Mouse (Mus musculus) heart, embryonic 16.5 days (tissue): ENCODE measurements around the gene Tmem8. TPM values are rescaled to one million over a fixed set of nuclear protein-coding genes. Genes with fewer than 3 reads are reported as not detected.
A peak's percentile ranks its signal among the peaks of the same experiment; 100 is the strongest.

ENCODE experiments used
- ATAC-seq: fragments of 200-750 bp; cut with Nextera tagmentation; replicated peaks from 2 replicates; pipeline ENCODE4 v1.8.0; 2017; ENCODE audit warnings: moderate number of reproducible peaks; ENCODE audit not compliant: insufficient read depth, low FRiP score; ENCODE audit errors: extremely low read depth
- H3K27ac ChIP-seq: fragments of 300-500 bp; sonication (generic); 2 replicates; pipeline ENCODE4 v1.5.1; 2014; ENCODE audit warnings: mild to moderate bottlenecking, low read length, control low read depth, moderate library complexity
- H3K27me3 ChIP-seq: fragments of 300-500 bp; sonication (generic); 2 replicates; pipeline ENCODE4 v1.6.1; 2014; ENCODE audit warnings: low read length, mixed read lengths; ENCODE audit not compliant: control insufficient read depth, insufficient read depth
- H3K36me3 ChIP-seq: fragments of 300-500 bp; sonication (generic); 2 replicates; pipeline ENCODE4 v1.6.1; 2014; ENCODE audit not compliant: control insufficient read depth, insufficient read depth
- H3K4me1 ChIP-seq: fragments of 300-500 bp; sonication (generic); 2 replicates; pipeline ENCODE4 v1.6.1; 2014; ENCODE audit warnings: low read length, mixed read lengths; ENCODE audit not compliant: control insufficient read depth, insufficient read depth
- H3K4me2 ChIP-seq: fragments of 300-500 bp; sonication (generic); 2 replicates; pipeline ENCODE4 v1.6.1; 2014; ENCODE audit warnings: low read depth, mild to moderate bottlenecking, control low read depth, low read length
- H3K4me3 ChIP-seq: fragments of 300-500 bp; sonication (generic); 2 replicates; pipeline ENCODE4 v1.5.1; 2014; ENCODE audit warnings: mild to moderate bottlenecking, control low read depth, low read length
- H3K9ac ChIP-seq: fragments of 300-500 bp; sonication (generic); 2 replicates; pipeline ENCODE4 v1.6.1; 2014; ENCODE audit warnings: low read length, control low read depth
- H3K9me3 ChIP-seq: fragments of 300-500 bp; sonication (generic); replicated peaks from 2 replicates; pipeline ENCODE4 v1.6.1; 2016; ENCODE audit warnings: low read length; ENCODE audit not compliant: control insufficient read depth
- WGBS: fragments of 180-500 bp; shearing (Covaris S2); extraction: QIAGEN DNeasy Blood & Tissue Kit; methylation state at CpG from one replicate; pipeline ENCODE4 v1.1.7; 2014; 5-methylcytosine and 5-hydroxymethylcytosine counted together
- polyA plus RNA-seq: library from polyadenylated mRNA; unstranded; fragments of >200 nt; fragmentation: Nextera tagmentation; extraction: Ambion mirVana; gene quantifications from 2 replicates; pipeline ENCODE4 v1.2.1, GENCODE M21; 2015

Gene Tmem8
- polyA plus RNA-seq, 1 experiment from 2014 or later = 0.87 TPM

DNA sequence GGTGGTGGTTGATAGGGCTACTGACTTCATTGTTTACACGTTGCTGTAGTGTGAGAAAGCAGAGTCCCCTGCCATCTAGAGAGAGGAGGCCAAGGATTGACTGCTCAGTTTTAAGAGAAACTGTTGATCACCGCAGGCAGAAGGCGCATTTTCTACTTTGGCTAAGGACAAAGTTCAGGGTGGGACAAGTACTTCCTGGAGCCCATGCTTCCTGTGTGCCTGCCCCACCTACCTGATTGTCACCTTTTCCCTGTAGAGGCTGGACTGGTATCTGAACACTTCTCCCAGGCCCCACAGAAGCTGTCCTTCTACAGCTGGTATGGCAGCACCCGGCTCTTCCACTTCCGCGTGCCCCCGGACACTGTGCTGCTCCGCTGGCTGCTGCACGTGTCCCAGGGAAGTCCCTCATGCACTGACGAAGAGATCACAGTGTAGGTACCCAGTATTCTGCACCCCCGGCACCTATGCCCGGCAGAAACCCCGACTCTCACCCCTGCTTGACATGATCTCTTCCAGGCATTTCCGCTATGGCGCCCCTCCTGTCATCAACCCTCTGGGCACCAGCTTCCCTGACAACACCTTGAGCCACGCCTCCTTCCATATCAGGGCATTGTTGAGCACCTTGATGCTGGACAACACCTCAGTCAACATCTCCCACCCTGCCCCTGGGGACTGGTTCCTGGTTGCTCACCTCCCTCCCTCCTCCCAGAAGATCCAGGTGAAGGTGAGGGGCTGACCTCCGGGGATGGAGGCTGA is 3.6 kb downstream of the Tmem8 start:
- peaks cover 10% of the 10 kb centered on the region; the same call in 1 of the 2 replicates for H3K4me1 ChIP-seq
- no peaks in the 10 kb centered on the region for H3K9me3 ChIP-seq
- no peak overlapping the region for H3K4me2 ChIP-seq
- no peak overlapping the region for H3K9ac ChIP-seq
- no peaks in the 10 kb centered on the region for H3K36me3 ChIP-seq
- peaks cover 61% of the 10 kb centered on the region for H3K27me3 ChIP-seq
- WGBS = 77% methylated on average over 17 of the region's 17 CpGs
- ATAC-seq = no peak
- H3K27ac ChIP-seq = no peak overlapping the region
- no peak overlapping the region for H3K4me3 ChIP-seq

DNA sequence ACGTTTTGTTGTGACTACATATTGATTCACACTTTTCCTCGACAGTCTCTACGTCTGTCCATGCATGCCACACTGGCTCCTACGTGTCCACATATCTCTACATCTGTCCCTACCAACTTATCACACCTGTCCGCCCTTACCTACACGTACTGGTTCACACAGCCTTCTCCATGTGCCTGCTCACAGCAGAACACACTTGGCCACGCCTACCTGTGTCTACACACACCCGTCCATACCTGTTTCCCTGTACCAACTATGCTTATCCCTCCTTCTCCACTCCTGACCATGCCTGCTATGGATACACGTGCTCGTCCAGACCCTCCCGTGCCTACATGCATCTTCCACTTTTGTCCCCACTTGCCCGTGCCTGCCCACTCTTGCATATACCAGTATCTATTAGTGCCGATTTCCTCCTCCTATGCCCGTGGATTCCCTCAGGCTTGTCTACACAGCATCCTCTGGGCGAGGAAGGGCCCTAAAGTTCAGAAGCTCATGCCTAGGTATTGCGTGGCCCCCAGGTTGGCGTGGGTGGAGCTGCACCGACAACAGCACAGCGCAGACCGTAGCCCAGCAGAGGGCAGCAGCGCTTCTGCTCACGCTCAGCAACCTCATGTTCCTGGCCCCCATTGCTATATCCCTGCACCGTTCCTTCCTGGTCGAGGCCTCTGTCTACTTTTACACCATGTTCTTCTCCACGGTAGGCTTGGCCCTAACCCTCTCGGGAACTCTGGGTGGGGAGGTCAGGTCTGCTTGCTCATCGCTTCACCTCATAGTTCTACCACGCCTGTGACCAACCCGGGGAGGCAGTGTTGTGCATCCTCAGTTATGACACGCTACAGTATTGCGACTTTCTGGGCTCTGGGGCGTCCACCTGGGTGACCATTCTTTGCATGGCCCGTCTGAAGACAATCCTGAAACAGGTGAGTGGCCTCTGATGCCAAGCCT is 6.9 kb downstream of the Tmem8 start:
- 42% methylated on average over 33 of the region's 33 CpGs for WGBS
- peaks cover 35% of the 10 kb centered on the region for H3K27me3 ChIP-seq
- no peak overlapping the region; the same call in 1 of the 2 replicates for H3K9ac ChIP-seq
- ATAC-seq = no peak
- H3K4me3 ChIP-seq = no peak overlapping the region
- H3K36me3 ChIP-seq = no peaks in the 10 kb centered on the region
- H3K4me2 ChIP-seq = peak overlapping the region; percentile 26; the same call in 1 of the 2 replicates
- no peak overlapping the region for H3K27ac ChIP-seq
- no peaks in the 10 kb centered on the region for H3K9me3 ChIP-seq
- H3K4me1 ChIP-seq = peaks cover 14% of the 10 kb centered on the region

DNA sequence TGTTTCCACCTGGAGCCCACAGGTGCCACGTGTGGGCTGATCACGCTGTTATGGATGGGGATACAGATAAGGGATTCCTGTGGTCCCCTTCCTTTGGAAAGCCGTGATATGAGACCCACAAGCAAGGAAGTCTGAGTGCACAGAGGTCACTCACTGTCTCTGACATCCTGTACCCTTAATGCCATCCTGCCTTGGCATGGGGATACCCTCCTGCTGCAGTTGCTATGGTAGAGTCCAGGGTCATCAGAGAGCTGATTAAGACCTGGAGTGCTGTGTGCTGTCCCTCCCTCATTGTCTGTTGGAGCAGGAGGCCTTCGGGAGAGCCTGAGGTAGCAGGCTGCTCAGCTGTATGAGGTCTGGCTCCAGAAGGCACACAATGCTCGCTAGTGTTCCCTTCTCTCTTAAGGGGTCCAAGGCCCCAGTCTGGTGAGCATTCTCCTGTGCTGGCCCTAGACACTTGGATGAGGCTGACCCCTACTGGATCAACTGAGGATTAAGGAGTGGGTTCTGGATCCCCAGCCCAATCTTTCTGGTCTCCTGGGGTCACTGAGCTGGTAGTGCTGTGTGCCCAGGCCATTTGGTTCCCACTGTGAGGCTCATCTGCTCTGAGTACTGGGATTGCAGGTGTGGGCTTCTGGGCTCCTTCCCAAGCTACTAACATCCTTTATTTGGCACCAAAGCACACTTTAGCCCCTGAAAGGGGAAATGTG is 9.5 kb downstream of the Tmem8 start:
- H3K27ac ChIP-seq = no peak overlapping the region

DNA sequence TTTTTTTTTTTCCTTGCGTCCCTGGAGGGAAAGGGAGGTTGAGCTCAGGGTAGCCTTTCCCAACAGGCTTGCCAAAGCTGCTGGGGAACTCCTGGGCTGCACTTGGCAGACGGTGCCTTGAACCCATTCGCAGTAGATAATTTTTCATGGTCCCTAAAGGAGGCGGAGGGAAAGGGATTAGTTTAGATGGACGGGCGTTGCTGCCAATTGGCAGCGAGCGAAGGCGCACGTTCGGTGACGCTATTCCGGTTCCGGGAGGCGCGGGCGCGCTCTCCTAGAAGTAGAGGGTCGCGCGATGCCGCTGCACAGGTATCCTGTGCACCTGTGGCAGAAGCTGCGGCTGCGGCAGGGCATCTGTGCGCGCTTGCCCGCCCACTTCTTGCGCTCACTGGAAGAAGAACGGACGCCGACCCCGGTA is 10.2 kb downstream of the Tmem8 start, which contains the start of gene Mrpl28:
TSS of gene Mrpl28 (plus strand) at position 234 of the 418 bp plus-strand sequence.
- H3K4me2 ChIP-seq = peak within 1 kb of the TSS; percentile 93
- peaks cover 4% of the 10 kb centered on the region for H3K27me3 ChIP-seq
- no peaks in the 10 kb centered on the region for H3K9me3 ChIP-seq
- peak; percentile 87 for ATAC-seq
- peaks cover 14% of the 10 kb centered on the region for H3K4me1 ChIP-seq
- H3K9ac ChIP-seq = peak within 1 kb of the TSS; percentile 95
- WGBS = under 1% methylated on average over 32 of the region's 32 CpGs
- H3K36me3 ChIP-seq = peaks cover 16% of the 10 kb centered on the region
- H3K27ac ChIP-seq = peak within 1 kb of the TSS; percentile 42
- peak within 1 kb of the TSS; percentile 100 for H3K4me3 ChIP-seq

More for the DNA sequence above, 9.5 kb downstream of the Tmem8 start:
- Histone ChIP-seq H3K4me1 (peaks cover 14% of the 10 kb centered on the region), H3K36me3 (peaks cover 15% of the 10 kb centered on the region), H3K4me2 (no peak overlapping the region), H3K9me3 (no peaks in the 10 kb centered on the region), H3K9ac (no peak overlapping the region), H3K27me3 (peaks cover 10% of the 10 kb centered on the region), H3K4me3 (no peak overlapping the region)
- no peak for ATAC-seq
- WGBS = 52% methylated on average over 5 of the region's 5 CpGs

DNA sequence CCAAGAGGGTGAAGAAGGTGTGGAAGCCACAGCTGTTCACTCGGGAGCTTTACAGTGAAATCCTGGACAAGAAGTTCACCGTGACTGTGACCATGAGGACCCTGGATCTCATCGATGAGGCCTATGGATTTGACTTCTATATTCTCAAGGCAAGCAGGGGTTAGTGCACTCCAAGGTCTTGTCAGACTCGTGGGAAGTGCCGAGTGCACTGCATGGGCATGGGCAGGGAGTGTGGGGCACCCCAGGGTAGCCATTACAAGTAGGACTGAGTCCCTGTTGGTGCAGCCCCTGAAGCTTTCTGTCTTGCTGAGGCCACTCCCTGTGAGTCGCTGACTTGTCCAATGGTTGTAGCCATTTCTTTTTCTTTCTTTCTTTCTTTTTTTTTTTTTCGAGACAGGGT is 11.5 kb downstream of the Tmem8 start:
- Histone ChIP-seq H3K9me3 (no peaks in the 10 kb centered on the region), H3K4me3 (peak overlapping the region; percentile 100), H3K4me1 (peaks cover 14% of the 10 kb centered on the region), H3K27me3 (peaks cover 3% of the 10 kb centered on the region; the same call in 1 of the 2 replicates), H3K27ac (no peak overlapping the region), H3K9ac (no peak overlapping the region; the same call in none of the 2 replicates), H3K4me2 (peak overlapping the region; percentile 93), H3K36me3 (peaks cover 20% of the 10 kb centered on the region)
- no peak for ATAC-seq
- WGBS = 80% methylated on average over 7 of the region's 7 CpGs

DNA sequence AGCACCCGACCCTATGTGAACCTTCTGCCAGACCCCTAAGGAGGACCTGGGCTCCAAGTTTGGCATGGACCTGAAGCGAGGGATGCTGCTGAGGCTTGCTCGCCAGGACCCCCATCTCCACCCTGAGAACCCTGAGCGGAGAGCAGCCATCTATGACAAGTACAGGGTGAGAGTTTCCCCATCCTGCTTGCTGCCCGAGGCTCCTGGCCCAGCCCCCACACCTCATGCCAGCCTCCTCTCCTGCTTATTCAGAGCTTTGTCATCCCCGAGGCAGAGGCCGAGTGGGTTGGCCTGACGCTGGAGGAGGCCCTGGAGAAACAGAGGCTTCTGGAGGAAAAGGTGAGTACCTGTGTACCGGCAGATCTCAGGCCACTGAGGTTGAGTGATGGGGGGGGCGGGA is 12.1 kb downstream of the Tmem8 start:
- no peaks in the 10 kb centered on the region for H3K27me3 ChIP-seq
- peaks cover 12% of the 10 kb centered on the region for H3K4me1 ChIP-seq
- 89% methylated on average over 10 of the region's 10 CpGs for WGBS
- no peak overlapping the region for H3K27ac ChIP-seq
- H3K4me2 ChIP-seq = no peak overlapping the region
- H3K36me3 ChIP-seq = peaks cover 20% of the 10 kb centered on the region
- ATAC-seq = no peak
- no peaks in the 10 kb centered on the region for H3K9me3 ChIP-seq
- H3K9ac ChIP-seq = no peak overlapping the region
- no peak overlapping the region for H3K4me3 ChIP-seq

DNA sequence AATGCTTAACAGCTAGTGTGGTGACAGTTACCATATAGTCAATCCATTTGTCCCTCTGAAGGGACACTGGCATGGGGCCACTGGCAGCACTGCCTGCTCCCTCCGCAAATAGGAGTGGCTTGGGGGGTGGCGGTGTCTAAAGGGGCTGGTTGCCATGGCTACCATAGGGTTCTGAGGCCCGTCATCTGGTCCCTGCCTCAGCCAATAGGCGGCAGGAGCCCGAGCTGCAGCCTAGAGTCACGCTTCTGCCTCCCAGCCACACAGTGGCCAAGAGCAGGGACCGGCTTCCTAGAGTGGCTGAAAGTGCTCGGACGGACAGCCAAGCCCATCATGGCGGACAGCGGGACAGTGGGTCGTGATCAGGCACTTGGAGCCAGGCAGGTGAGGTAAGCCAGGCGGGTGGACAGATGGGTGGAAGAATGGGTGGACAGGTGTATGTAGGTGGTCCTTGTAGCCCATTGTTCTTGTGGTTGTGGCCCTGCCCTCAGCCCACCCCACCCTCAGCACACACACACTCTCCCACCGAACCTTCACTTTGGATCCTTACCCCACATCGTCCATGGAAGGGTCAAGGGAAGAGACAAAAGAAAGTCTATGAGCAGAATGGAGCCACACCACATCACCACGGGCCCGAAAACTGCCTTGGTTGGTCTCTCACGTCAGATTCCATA is 18.1 kb downstream of the Tmem8 start:
- Histone ChIP-seq H3K36me3 (peaks cover 24% of the 10 kb centered on the region), H3K9ac (no peak overlapping the region), H3K27ac (no peak overlapping the region), H3K27me3 (no peaks in the 10 kb centered on the region), H3K4me3 (no peak overlapping the region), H3K4me2 (no peak overlapping the region), H3K4me1 (no peaks in the 10 kb centered on the region), H3K9me3 (no peaks in the 10 kb centered on the region)
- no peak for ATAC-seq
- 87% methylated on average over 18 of the region's 18 CpGs for WGBS
